Mouse (Mus musculus) retina, embryonic 14.5 days (tissue): ENCODE measurements at regions not wholly inside any gene's neighbourhood (a gene's known extent, or its start where the extent isn't known, plus 50 kb on each side); places are given as distances from the start of the nearest gene placed in this dataset.
A peak's percentile ranks its signal among the peaks of the same experiment; 100 is the strongest.

Experiments used
- DNase-seq: peaks from one replicate; pipeline ENCODE4 v3.0.0-alpha.2; 2015; ENCODE audit warnings: low spot score

DNA sequence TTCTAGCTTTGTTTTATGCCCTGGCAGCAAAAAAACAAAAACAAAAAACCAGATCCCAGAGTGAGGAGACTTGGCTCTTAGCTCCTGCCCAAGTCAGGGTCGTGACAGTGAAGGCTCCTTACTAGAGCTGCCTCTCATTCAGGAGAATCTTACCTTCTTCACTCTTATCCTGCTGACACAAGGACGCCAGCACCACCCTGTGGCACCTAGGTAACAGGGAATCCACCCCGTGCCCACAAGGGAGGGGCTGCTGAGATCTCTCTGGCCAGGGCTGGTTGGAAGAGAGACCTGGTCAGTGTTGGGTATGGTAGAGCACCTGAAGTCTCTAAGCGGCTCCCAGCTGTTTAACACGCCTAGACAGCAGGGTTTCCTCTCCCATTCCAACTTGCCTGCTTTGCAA lies 139.3 kb downstream of the Cyp26a1 start:
- peak; percentile 18 for DNase-seq
